Mouse (Mus musculus): Measurements from ENCODE around the gene Rftn1. TPM values are rescaled to one million over a fixed set of nuclear protein-coding genes. Genes with fewer than 3 reads are reported as not detected.
A peak's percentile ranks its signal among the peaks of the same experiment; 100 is the strongest.

Gene Rftn1
- polyA plus RNA-seq, 1 experiment: 102 TPM

DNA sequence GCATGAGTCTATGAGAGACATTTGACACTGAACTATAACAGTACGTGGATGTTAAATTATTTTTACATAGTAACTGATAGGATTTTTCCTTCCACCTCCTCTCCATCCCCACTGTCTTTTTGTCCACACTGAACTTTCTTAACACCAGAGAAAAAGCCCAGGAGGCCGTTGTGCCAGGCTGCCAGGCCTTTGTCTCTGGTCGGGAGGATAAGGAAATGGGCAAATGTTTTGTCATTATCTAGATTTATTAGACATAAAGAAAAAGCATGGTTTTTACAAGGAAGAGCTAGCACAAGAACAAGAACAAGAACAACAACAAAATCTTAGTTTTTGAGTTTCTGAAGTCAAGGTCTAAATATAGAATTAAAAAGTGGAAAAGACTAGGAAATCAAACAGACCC is 4.1 kb upstream of the Rftn1 start:
- 73% methylated on average over 3 of the region's 3 CpGs for WGBS

DNA sequence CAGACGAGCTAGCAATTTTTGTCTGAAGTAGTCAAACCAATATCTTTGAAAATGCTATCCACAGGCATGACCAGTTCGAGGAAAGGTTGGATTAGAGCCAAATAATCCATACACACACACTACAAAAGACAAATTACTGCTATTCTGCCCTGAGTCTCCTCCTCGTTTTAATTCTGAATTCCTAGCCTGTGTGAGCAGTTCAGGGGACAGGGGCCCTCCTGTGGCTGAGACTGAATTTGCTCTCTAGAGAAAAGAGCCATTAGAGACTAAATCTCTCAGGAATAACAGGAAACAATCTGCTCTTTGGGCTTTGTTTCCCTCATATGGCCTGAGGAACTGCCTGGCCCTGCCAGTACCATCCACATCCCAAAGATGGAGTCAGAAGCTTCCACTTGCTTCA is 3.2 kb upstream of the Rftn1 start:
- no peak for DNase-seq
- TF ChIP-seq CTCF (IDR thresholded peaks at IDR 0.05; ENCODE audit: borderline replicate concordance, control insufficient read depth, extremely low read depth, insufficient read depth, low read length, poor library complexity) (no peak), POLR2A (IDR thresholded peaks at IDR 0.05; ENCODE audit: control insufficient read depth, extremely low read depth, insufficient read depth, low read length, poor library complexity) (no peak)
- Histone ChIP-seq H3K36me3 (ENCODE audit: control insufficient read depth, insufficient read depth, low read length) (no peaks in the 10 kb centered on the region), H3K27me3 (ENCODE audit: control insufficient read depth, insufficient read depth, low read length) (no peaks in the 10 kb centered on the region), H3K4me3 (ENCODE audit: control insufficient read depth, insufficient read depth, low read length) (no peak overlapping the region), H3K27ac (ENCODE audit: control insufficient read depth, insufficient read depth, low read length) (no peak overlapping the region), H3K4me1 (replicated peaks; ENCODE audit: control insufficient read depth, insufficient read depth, low read length) (peaks cover 8% of the 10 kb centered on the region)
- WGBS: 60% methylated on average over 3 of the region's 3 CpGs

More for the DNA sequence above, 4.1 kb upstream of the Rftn1 start:
- no peak for TF ChIP-seq CTCF (IDR thresholded peaks at IDR 0.05; ENCODE audit: borderline replicate concordance, control insufficient read depth, extremely low read depth, insufficient read depth, low read length, poor library complexity)
- TF ChIP-seq POLR2A (IDR thresholded peaks at IDR 0.05; ENCODE audit: control insufficient read depth, extremely low read depth, insufficient read depth, low read length, poor library complexity): no peak
- H3K4me3 ChIP-seq (ENCODE audit: control insufficient read depth, insufficient read depth, low read length): no peak overlapping the region
- no peaks in the 10 kb centered on the region for H3K36me3 ChIP-seq (ENCODE audit: control insufficient read depth, insufficient read depth, low read length)
- no peaks in the 10 kb centered on the region for H3K27me3 ChIP-seq (ENCODE audit: control insufficient read depth, insufficient read depth, low read length)
- H3K4me1 ChIP-seq (replicated peaks; ENCODE audit: control insufficient read depth, insufficient read depth, low read length): peaks cover 3% of the 10 kb centered on the region
- no peak overlapping the region for H3K27ac ChIP-seq (ENCODE audit: control insufficient read depth, insufficient read depth, low read length)
- DNase-seq: no peak

- Histone ChIP-seq H3K27ac (ENCODE audit: control insufficient read depth, insufficient read depth, low read length) (no peak overlapping the region), H3K36me3 (ENCODE audit: control insufficient read depth, insufficient read depth, low read length) (no peaks in the 10 kb centered on the region), H3K4me3 (ENCODE audit: control insufficient read depth, insufficient read depth, low read length) (no peak overlapping the region), H3K27me3 (ENCODE audit: control insufficient read depth, insufficient read depth, low read length) (no peaks in the 10 kb centered on the region), H3K4me1 (replicated peaks; ENCODE audit: control insufficient read depth, insufficient read depth, low read length) (peaks cover 11% of the 10 kb centered on the region)
- TF ChIP-seq CTCF (IDR thresholded peaks at IDR 0.05; ENCODE audit: borderline replicate concordance, control insufficient read depth, extremely low read depth, insufficient read depth, low read length, poor library complexity) (no peak), POLR2A (IDR thresholded peaks at IDR 0.05; ENCODE audit: control insufficient read depth, extremely low read depth, insufficient read depth, low read length, poor library complexity) (no peak)
- no peak for DNase-seq
- WGBS: 91% methylated on average over 10 of the region's 10 CpGs
Observed at GRCm38 (mm10) chr17:50192376-50192940, 2.0 kb upstream of the Rftn1 start.

GRCm38 (mm10) chr17:50191318-50191957 is 964 bp upstream of the Rftn1 start:
- 93% methylated on average over 9 of the region's 9 CpGs for WGBS

GRCm38 (mm10) chr17:50189381-50190012 is 977 bp downstream of the Rftn1 start:
- peak overlapping the region; percentile 44 for H3K27ac ChIP-seq (ENCODE audit: control insufficient read depth, insufficient read depth, low read length)
- TF ChIP-seq POLR2A (IDR thresholded peaks at IDR 0.05; ENCODE audit: control insufficient read depth, extremely low read depth, insufficient read depth, low read length, poor library complexity) (no peak; the same call in 1 of the 2 replicates), CTCF (IDR thresholded peaks at IDR 0.05; ENCODE audit: borderline replicate concordance, control insufficient read depth, extremely low read depth, insufficient read depth, low read length, poor library complexity) (peak; percentile 82; the same call in 1 of the 2 replicates)

More at GRCm38 (mm10) chr17:50191318-50191957, 964 bp upstream of the Rftn1 start:
- TF ChIP-seq POLR2A (IDR thresholded peaks at IDR 0.05; ENCODE audit: control insufficient read depth, extremely low read depth, insufficient read depth, low read length, poor library complexity) (no peak), CTCF (IDR thresholded peaks at IDR 0.05; ENCODE audit: borderline replicate concordance, control insufficient read depth, extremely low read depth, insufficient read depth, low read length, poor library complexity) (no peak)
- H3K4me1 ChIP-seq (replicated peaks; ENCODE audit: control insufficient read depth, insufficient read depth, low read length): peaks cover 13% of the 10 kb centered on the region
- H3K36me3 ChIP-seq (ENCODE audit: control insufficient read depth, insufficient read depth, low read length): no peaks in the 10 kb centered on the region
- no peak overlapping the region for H3K4me3 ChIP-seq (ENCODE audit: control insufficient read depth, insufficient read depth, low read length)
- H3K27ac ChIP-seq (ENCODE audit: control insufficient read depth, insufficient read depth, low read length): no peak overlapping the region
- DNase-seq: no peak
- no peaks in the 10 kb centered on the region for H3K27me3 ChIP-seq (ENCODE audit: control insufficient read depth, insufficient read depth, low read length)

DNA sequence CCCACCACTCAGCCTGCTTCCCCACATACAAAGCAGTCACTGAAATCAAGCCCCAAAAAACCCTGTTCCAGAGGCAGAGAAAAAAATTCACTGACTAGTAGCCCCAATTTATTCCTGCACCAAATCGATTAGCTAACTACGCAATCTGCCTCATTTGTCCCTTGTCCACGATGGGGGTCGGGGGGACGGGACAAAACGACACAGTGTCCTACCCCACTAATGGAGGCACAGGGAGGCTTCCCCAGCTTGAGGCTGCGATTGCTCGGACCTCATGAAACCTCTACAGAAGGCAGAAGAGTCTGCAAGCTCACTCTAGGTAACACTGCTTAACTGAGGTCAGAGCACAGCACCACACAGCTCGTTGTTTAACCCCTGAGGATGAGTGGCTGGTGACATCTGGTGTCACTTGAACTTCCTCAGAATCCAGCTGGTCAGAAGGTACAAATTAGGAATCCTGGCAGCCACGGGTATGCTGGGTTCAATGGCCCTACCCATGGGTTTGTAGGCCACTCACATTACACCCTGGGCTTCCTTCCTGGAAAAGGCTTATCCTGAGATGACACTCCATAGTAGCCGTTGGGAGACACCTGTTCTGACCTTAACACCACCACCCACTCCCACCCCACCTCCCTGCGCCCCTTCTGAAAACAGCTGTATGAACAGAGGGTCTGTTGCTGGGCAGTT is 1.7 kb downstream of the Rftn1 start:
- Histone ChIP-seq H3K27ac (ENCODE audit: control insufficient read depth, insufficient read depth, low read length) (no peak overlapping the region), H3K4me1 (replicated peaks; ENCODE audit: control insufficient read depth, insufficient read depth, low read length) (peaks cover 35% of the 10 kb centered on the region), H3K4me3 (ENCODE audit: control insufficient read depth, insufficient read depth, low read length) (peak overlapping the region; percentile 59; the same call in 1 of the 2 replicates), H3K36me3 (ENCODE audit: control insufficient read depth, insufficient read depth, low read length) (no peaks in the 10 kb centered on the region), H3K27me3 (ENCODE audit: control insufficient read depth, insufficient read depth, low read length) (no peaks in the 10 kb centered on the region)
- no peak for TF ChIP-seq CTCF (IDR thresholded peaks at IDR 0.05; ENCODE audit: borderline replicate concordance, control insufficient read depth, extremely low read depth, insufficient read depth, low read length, poor library complexity)
- no peak for TF ChIP-seq POLR2A (IDR thresholded peaks at IDR 0.05; ENCODE audit: control insufficient read depth, extremely low read depth, insufficient read depth, low read length, poor library complexity)
- WGBS: 82% methylated on average over 12 of the region's 12 CpGs
- no peak for DNase-seq

More at GRCm38 (mm10) chr17:50189381-50190012, 977 bp downstream of the Rftn1 start:
- Histone ChIP-seq H3K27me3 (ENCODE audit: control insufficient read depth, insufficient read depth, low read length) (no peaks in the 10 kb centered on the region), H3K36me3 (ENCODE audit: control insufficient read depth, insufficient read depth, low read length) (no peaks in the 10 kb centered on the region), H3K4me3 (ENCODE audit: control insufficient read depth, insufficient read depth, low read length) (peak overlapping the region; percentile 59), H3K4me1 (replicated peaks; ENCODE audit: control insufficient read depth, insufficient read depth, low read length) (peaks cover 30% of the 10 kb centered on the region)
- under 1% methylated on average over 24 of the region's 24 CpGs for WGBS
- DNase-seq: peak; percentile 89

Data from thymus, adult 2 months (tissue).